Mouse (Mus musculus) kidney, adult 2 months (tissue): ENCODE results near the gene Stard8. TPM values are rescaled to one million over a fixed set of nuclear protein-coding genes. Genes with fewer than 3 reads are reported as not detected.

ENCODE experiments used
- DNase-seq: peaks from one replicate; pipeline ENCODE4 v3.0.0; 2021
- H3K27ac ChIP-seq: fragments of 200-500 bp; 2 replicates; pipeline ENCODE4 v1.5.1; 2012; ENCODE audit warnings: low read depth, low read length, control low read depth, inconsistent platforms; ENCODE audit not compliant: insufficient read depth
- H3K27me3 ChIP-seq: fragments of 200-500 bp; replicated peaks from 2 replicates; pipeline ENCODE4 v1.6.1; 2012; ENCODE audit warnings: mild to moderate bottlenecking, moderate library complexity, low read length, inconsistent platforms; ENCODE audit not compliant: control insufficient read depth, insufficient read depth
- H3K36me3 ChIP-seq: fragments of 200-500 bp; 2 replicates; pipeline ENCODE4 v1.6.1; 2012; ENCODE audit warnings: mild to moderate bottlenecking, moderate library complexity, low read length, inconsistent platforms; ENCODE audit not compliant: control insufficient read depth, insufficient read depth
- H3K4me1 ChIP-seq: fragments of 200-500 bp; 2 replicates; pipeline ENCODE4 v1.6.1; 2011; ENCODE audit warnings: low read length; ENCODE audit not compliant: control insufficient read depth, insufficient read depth
- H3K4me3 ChIP-seq: fragments of 200-500 bp; 2 replicates; pipeline ENCODE4 v1.5.1; 2011; ENCODE audit warnings: mild to moderate bottlenecking, low read depth, low read length, control low read depth; ENCODE audit not compliant: insufficient read depth
- CTCF ChIP-seq: fragments of 200-500 bp; conservative IDR thresholded peaks from 2 replicates; pipeline ENCODE4 v1.5.1; 2011; ENCODE audit warnings: low read depth, mild to moderate bottlenecking, control low read depth, low read length, moderate library complexity, mixed read lengths; ENCODE audit not compliant: insufficient read depth, insufficient read length
- POLR2A ChIP-seq: fragments of 200-500 bp; IDR thresholded peaks from one replicate; pipeline ENCODE4 v1.6.1; 2011; ENCODE audit warnings: low read depth, low read length, control low read depth
- WGBS: fragments of 180-500 bp; shearing (Covaris S2); methylation state at CpG from one replicate; pipeline ENCODE4 v1.1.7; 2018; 5-methylcytosine and 5-hydroxymethylcytosine counted together
- polyA plus RNA-seq: library from polyadenylated mRNA; depleted of rRNA; stranded (reverse); fragments of >200 nt; gene quantifications from 2 replicates; pipeline ENCODE4 v1.2.3, GENCODE M21; 2012

Stard8 gene
- polyA plus RNA-seq, 1 experiment = 62.0 TPM

GRCm38 (mm10) chrX:99057772-99058440 is 54.9 kb downstream of the Stard8 start:
- no peak overlapping the region for H3K27ac ChIP-seq
- no peak for DNase-seq
- H3K36me3 ChIP-seq = no peaks in the 10 kb centered on the region
- H3K27me3 ChIP-seq = no peaks in the 10 kb centered on the region
- TF ChIP-seq CTCF = no peak
- no peak for TF ChIP-seq POLR2A
- H3K4me3 ChIP-seq = no peak overlapping the region
- H3K4me1 ChIP-seq = peaks cover 26% of the 10 kb centered on the region
- WGBS = 24% methylated on average over 6 of the region's 6 CpGs

GRCm38 (mm10) chrX:99059119-99059518 is 56.1 kb downstream of the Stard8 start:
- Histone ChIP-seq H3K4me3 (no peak overlapping the region), H3K4me1 (peaks cover 21% of the 10 kb centered on the region), H3K27ac (no peak overlapping the region), H3K27me3 (no peaks in the 10 kb centered on the region), H3K36me3 (no peaks in the 10 kb centered on the region; the same call in 1 of the 2 replicates)
- 12% methylated on average over 4 of the region's 4 CpGs for WGBS
- peak; percentile 43 for TF ChIP-seq CTCF
- TF ChIP-seq POLR2A = no peak
- no peak for DNase-seq

- no peak overlapping the region for H3K27ac ChIP-seq
- no peak overlapping the region for H3K4me3 ChIP-seq
- H3K36me3 ChIP-seq = peaks cover 2% of the 10 kb centered on the region
- no peaks in the 10 kb centered on the region for H3K27me3 ChIP-seq
- TF ChIP-seq CTCF = no peak
- TF ChIP-seq POLR2A = no peak
- no peaks in the 10 kb centered on the region for H3K4me1 ChIP-seq
- WGBS = 86% methylated on average over 9 of the region's 9 CpGs
- DNase-seq = no peak
These were observed 62.5 kb downstream of the Stard8 start for GRCm38 (mm10) chrX:99065582-99065981.

- no peak for DNase-seq
These were observed 63.5 kb downstream of the Stard8 start for GRCm38 (mm10) chrX:99066550-99066949.

GRCm38 (mm10) chrX:99067232-99067631 is 64.2 kb downstream of the Stard8 start:
- Histone ChIP-seq H3K27ac (no peak overlapping the region), H3K27me3 (no peaks in the 10 kb centered on the region), H3K4me3 (no peak overlapping the region), H3K4me1 (no peaks in the 10 kb centered on the region), H3K36me3 (peaks cover 3% of the 10 kb centered on the region)
- no peak for DNase-seq
- 47% methylated on average over 7 of the region's 7 CpGs for WGBS
- TF ChIP-seq CTCF = no peak
- TF ChIP-seq POLR2A = no peak

More at GRCm38 (mm10) chrX:99066550-99066949, 63.5 kb downstream of the Stard8 start:
- H3K27ac ChIP-seq = no peak overlapping the region
- TF ChIP-seq POLR2A (no peak), CTCF (no peak)
- peaks cover 3% of the 10 kb centered on the region for H3K36me3 ChIP-seq
- H3K4me3 ChIP-seq = no peak overlapping the region
- WGBS = 68% methylated on average over 9 of the region's 9 CpGs
- H3K27me3 ChIP-seq = no peaks in the 10 kb centered on the region
- no peaks in the 10 kb centered on the region for H3K4me1 ChIP-seq

GRCm38 (mm10) chrX:99067671-99068151 is 64.7 kb downstream of the Stard8 start:
- Histone ChIP-seq H3K4me3 (no peak overlapping the region), H3K4me1 (no peaks in the 10 kb centered on the region), H3K36me3 (peaks cover 5% of the 10 kb centered on the region), H3K27ac (no peak overlapping the region), H3K27me3 (no peaks in the 10 kb centered on the region)
- WGBS = 62% methylated on average over 9 of the region's 9 CpGs
- TF ChIP-seq POLR2A = no peak
- no peak for TF ChIP-seq CTCF
- no peak for DNase-seq

- peaks cover 5% of the 10 kb centered on the region for H3K36me3 ChIP-seq
- WGBS = 99% methylated on average over 7 of the region's 7 CpGs
- TF ChIP-seq POLR2A (no peak), CTCF (no peak)
- no peaks in the 10 kb centered on the region for H3K27me3 ChIP-seq
- H3K4me1 ChIP-seq = no peaks in the 10 kb centered on the region
- H3K4me3 ChIP-seq = no peak overlapping the region
- no peak for DNase-seq
- H3K27ac ChIP-seq = no peak overlapping the region
These were observed 68.1 kb downstream of the Stard8 start for GRCm38 (mm10) chrX:99071188-99071587.
